Mouse (Mus musculus): ENCODE results near the gene Hps4.

DNA sequence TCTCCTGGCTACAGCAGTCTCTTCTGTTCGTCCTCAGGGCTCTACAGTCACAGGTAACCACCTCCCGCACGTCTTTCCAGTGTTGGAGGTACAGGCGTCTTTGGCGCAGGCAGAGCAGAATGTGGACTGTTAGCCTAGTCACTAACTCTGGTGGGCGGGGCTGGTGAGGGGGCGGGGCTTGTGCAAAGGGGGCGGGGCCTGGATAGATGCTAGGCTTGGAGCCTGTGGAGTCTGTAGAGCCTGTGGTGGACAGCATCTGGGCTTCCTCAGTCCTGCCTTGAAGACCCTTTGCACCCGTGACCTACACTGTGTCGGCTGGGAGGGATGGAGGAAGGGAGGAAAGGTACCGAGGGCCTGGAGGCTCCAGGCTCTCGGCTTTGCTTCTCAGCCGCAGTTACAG, 13.0 kb downstream of the Hps4 start, which contains the start of gene Gm6583:
- no peak for TF ChIP-seq CTCF (IDR thresholded peaks at IDR 0.05; ENCODE audit: low read depth)
- TF ChIP-seq EP300 (IDR thresholded peaks at IDR 0.05; ENCODE audit: low read depth): no peak

Measured in heart, postnatal 0 days (tissue).